Mouse (Mus musculus): Measurements from ENCODE around the gene Grn. TPM values are rescaled to one million over a fixed set of nuclear protein-coding genes. Genes with fewer than 3 reads are reported as not detected.

The Grn gene
- total RNA-seq, 4 experiments from 2014 or later = 51.6 to 142 (median 80.2) TPM

DNA sequence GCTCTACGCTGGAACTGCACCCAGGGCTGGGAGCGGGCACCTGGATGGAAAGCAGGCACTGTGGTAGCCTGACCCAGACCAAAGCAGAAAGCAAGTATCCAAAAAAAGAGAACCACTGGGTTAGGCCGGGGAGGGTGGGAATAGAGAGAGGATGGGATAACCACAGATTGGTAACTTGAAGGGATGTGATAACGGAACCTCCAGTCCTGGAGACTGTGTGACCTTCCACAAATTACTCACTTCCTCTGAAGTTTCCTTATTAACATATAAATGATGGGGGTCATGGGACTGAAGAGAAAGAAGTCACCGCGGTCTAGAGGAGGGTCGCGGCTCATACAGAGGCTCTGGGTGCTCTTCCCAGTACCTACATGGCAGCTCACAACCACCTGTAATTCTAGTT is 10.1 kb downstream of the Grn start:
- no peak for DNase-seq (ENCODE audit: low spot score in 2 of 2)

DNA sequence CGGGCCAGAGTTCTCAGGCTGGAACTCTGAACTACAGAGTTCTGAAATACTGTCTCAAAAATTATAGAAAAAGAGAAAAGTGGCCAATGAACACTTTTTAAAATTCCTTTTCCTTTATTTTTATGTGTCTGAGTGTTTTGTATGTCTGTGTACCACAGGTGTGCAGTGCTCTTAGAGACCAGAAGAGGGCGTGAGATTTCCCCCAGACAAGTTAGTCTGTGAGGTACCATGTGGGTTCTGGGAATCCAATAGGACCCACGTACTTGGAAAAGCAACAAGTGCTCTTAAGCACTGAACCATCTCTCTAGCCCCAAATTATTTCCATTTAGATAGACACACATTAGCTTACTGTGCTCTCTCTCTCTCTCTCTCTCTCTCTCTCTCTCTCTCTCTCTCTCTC is 11.3 kb downstream of the Grn start:
- no peak for DNase-seq (ENCODE audit: low spot score in 2 of 2)

GRCm38 (mm10) chr11:102442089-102442488 is 12.0 kb downstream of the Grn start:
- DNase-seq (ENCODE audit: low spot score in 2 of 2) = no peak

DNA sequence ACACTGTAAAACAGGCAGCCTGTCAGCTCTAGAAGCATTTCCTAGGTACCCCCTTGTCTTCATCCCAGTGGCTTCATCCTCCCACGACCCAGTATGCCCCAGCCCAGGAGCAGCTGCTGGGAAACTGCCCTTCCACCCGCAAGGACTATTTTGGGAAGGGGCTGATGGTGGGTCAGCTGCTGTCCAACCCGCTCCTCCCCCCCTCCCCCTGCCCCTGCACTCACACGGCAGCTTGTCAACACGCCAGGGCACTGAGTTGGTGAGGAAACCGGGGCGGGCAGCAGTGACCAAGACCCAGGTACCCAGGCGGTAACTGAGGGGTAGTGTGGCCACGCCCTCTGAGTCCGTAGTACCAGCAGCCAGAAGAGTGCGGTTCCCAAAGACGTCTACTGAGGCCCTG is 13.6 kb downstream of the Grn start:
- no peak for DNase-seq (ENCODE audit: low spot score in 2 of 2)

GRCm38 (mm10) chr11:102444321-102444720 is 14.2 kb downstream of the Grn start:
- DNase-seq (ENCODE audit: low spot score in 2 of 2) = no peak

DNA sequence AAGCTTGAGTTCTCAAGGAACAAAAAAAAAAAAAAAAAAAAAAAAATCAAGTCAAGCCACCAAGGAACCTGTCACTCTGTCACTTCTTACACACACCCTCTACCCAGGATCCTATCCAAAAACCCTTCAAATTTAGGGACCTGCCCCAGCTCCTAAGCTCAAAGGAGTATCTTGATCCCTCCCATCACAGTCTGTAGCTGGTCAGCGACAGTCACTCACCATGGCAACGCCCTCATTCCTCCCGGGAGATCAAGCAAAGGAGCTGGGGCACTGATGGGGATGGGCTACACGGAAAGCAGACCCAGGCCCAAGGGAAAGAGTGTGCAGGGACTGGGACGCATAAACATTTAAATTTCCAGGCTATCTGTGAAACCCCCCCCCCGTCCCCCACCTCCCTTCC is 14.7 kb downstream of the Grn start:
- no peak for DNase-seq (ENCODE audit: low spot score in 2 of 2)

GRCm38 (mm10) chr11:102445264-102445890 is 15.3 kb downstream of the Grn start:
- DNase-seq (ENCODE audit: low spot score in 2 of 2) = peak in 1 of 2 experiments; percentile 69

DNA sequence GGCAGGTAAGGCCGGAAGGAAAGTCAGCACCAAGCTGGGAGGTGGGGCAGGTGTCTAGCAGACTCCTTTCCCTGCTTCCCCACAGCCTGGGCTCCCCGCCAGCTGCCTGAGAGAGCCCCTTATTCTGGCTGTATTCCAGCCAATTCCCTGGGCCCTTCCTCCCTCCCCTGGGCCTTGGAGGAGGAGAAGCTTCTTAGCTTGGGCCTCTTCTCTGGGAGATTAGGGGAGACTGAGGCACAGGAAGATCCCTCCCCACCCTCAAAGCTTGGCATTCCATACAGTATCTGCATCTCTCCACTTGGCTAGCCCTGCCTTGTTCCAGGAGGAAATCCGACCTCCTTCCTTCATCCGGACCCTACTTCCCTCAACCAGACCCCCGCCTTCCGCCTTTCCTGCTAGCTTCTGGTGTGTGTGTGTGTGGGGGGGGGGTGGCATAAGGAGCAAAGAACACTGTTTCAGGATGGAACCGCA is 15.8 kb downstream of the Grn start:
- peak in 1 of 2 experiments; percentile 41 for DNase-seq (ENCODE audit: low spot score in 2 of 2)

DNA sequence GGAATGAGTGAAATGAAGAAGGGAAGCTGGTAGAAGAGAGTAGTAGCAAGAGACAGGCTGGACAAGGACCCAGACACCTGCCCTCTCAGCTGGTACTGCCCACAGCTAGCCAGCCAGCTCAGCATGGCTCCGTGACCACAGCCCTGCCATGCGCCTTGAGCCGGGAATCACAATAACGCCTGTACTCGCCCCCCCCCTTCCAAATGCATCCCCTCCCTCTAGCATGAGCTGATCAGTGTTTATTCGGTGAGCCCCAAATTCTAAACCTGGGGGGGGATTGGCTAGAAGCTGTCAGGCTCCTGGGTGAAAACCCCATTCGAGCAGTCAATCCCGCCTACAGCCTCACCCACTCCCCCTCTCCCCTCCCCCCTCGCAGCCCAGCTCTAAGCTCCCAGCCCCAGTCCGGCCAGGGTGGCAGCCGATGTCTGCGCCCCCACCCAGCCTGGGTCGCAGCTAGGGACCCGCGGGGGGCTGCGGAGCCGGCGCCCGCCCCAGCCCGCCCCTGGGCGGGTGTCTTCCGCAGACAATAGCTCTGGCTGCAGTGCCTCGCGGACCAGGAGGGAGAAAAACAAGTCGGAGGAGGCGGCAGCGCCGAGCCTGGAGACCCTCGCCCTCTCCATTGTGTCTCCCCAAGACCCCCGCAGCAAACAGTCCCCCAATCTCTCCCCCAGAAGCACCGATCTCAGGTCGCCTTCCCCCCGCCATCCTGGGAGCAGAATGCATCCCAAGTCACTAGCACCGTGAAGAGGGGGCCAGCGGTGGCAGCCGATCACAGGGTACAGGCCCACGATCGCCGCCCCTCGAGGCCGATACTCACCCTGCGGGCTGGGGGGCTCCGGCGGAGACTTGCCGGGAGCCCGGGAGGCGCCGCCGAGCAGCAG is 16.7 kb downstream of the Grn start:
- no peak for DNase-seq (ENCODE audit: low spot score in 2 of 2)

DNA sequence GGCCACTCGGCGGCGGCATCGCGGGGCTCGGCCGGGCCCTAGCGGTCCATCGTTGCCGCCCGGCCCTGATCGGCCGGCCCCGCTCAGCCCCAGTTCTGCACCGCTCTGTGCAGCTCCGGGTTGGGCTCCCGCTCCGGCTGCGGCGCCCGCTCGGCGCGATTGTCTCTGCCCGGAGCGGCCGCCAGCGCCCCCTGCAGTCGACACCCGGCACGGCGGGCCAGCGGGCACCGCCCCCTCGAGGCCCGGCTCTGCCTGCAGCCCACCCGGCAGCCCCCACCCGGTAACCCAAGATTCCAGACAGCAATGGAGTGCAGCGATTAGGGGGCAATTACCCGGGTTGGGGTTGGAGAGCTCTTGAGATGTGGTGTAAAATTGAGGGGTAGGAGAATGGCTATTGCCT is 17.4 kb downstream of the Grn start, which contains the start of gene Fam171a2:
Gene Fam171a2, minus strand, starts transcription at position 186 of the 400 bp plus-strand sequence.
- peak; percentile 50 to 79 for DNase-seq (ENCODE audit: low spot score in 2 of 2)

DNA sequence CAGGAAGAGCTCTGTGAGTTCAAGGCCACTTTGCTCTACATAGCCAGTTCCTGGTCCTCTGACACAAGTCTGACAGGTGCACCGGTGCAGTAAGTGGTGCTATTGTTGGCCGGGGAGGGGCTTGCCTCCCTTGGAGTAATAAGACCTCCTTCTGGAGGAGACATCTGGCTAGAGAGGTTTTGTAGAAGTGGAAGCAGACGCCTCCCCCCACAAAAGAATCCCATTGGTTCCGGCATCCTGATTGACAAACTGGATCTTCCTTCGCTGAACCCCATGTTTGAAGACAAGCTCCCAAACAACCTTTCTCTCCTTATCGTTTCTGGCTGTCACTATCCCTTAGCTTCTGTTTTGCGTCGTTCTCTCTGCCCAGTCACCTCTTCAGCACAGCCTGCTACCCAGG is 18.2 kb downstream of the Grn start:
- DNase-seq (ENCODE audit: low spot score in 2 of 2) = peak; percentile 28 to 40

DNA sequence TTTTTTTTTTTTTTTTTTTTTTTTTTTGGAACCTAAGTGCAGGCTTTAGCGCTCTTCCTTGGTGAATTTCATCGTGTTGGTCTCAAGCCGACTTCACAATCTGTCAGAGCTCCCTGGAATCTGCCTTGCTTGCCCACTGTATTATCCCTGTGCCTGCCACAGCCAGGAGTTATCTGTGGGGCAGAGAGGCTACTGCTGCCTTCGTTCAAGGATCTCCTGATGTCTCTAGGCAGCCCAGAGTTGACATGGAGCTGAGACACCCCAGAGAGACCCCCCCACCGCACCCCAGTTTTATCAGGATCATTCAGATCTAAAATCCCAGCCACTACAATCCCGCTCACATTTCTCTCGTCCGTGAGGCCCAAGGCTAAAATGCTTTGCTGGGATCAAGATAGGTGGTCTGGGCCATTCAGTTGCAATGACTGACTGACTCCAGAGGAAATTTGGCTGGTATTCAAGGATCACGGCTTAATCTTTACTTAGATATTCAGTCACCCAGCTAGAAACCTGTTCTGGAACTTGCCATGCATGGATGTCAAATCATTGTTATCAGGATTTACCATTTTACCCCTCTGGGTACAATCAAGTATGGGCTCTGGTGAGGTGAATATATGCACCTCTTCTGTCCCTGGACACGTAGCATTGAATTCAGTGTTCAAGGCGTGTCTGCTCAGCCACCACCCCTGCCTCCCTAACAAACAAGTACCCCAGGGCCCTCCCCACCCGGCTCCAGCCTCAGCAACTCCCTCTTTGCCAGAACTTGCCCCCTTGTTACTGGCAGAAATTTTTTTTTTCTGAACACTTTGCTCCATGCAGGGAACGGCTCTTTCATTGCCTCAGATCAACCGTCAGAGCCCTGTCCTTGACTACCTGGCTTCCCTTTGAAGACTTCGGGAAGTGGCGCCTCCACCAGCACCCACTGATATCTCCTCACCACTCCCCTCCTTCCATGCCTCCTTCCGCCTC is 19.2 kb downstream of the Grn start:
- no peak for DNase-seq (ENCODE audit: low spot score in 2 of 2)

DNA sequence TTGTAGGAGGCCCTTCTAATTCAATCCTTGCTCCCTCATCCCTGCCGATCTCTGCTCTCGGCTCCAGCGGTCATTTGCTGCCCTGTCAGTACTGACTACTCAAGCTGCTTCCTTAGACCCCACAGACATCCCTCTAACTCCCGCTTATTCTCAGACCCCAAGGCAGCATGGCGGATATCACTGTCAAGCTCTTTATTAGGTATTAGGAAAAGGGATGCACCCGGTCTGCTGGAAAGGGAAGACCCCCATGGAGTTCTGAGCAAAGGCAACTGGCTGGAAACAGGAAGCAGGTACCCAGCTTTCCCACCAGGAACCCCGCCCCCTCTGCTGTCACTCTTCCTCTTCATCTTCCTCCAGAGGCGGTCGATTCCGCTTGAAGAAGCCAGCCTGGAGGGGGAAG is 23.0 kb downstream of the Grn start:
- DNase-seq (ENCODE audit: low spot score in 2 of 2) = no peak

- peak; percentile 29 to 57 for DNase-seq (ENCODE audit: low spot score in 2 of 2)
Observed at GRCm38 (mm10) chr11:102455740-102456396, 25.8 kb downstream of the Grn start.

DNA sequence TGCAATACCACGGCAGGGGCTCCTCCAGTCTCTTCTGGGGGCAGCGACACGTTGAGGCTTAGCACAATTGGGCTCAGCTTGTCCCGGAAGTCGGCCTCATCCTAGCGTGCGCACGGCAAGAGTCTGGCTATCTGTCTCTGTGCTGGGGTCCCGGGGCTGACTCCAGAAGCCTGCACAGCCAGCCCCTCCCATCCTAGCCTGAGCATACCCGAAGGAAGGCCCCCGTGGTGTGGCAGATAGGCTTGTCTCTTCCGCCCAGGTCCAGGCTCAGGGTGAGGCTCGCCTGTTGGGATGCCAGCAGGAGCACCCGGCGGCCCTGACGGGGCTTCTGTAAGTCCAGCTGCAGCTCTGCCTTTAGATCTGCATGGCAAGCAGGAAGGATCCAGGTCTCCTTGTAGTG is 30.4 kb downstream of the Grn start:
- no peak for DNase-seq (ENCODE audit: low spot score in 2 of 2)

- no peak for DNase-seq (ENCODE audit: low spot score in 2 of 2)
Observed at GRCm38 (mm10) chr11:102461764-102462163, 31.6 kb downstream of the Grn start.

DNA sequence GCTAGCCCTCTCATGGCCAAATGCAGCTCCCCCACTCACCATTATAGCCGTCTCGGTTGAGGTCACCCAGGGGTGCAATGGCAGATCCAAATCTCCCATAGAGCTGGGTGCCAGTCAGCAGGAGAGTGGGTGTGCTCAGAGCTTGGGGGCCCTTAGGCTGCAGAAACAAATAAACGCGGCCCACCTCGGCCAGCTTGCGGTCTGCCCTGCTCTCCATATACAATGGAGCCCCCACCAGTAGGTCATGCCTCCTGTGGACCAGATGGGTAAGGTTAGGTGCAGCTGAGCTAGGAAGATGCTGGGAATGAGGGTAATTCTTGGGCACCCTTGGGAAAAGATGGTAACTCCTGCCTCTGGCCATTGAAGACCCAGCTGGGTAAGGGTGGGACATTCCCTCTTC is 34.8 kb downstream of the Grn start:
- DNase-seq (ENCODE audit: low spot score in 2 of 2) = no peak

DNA sequence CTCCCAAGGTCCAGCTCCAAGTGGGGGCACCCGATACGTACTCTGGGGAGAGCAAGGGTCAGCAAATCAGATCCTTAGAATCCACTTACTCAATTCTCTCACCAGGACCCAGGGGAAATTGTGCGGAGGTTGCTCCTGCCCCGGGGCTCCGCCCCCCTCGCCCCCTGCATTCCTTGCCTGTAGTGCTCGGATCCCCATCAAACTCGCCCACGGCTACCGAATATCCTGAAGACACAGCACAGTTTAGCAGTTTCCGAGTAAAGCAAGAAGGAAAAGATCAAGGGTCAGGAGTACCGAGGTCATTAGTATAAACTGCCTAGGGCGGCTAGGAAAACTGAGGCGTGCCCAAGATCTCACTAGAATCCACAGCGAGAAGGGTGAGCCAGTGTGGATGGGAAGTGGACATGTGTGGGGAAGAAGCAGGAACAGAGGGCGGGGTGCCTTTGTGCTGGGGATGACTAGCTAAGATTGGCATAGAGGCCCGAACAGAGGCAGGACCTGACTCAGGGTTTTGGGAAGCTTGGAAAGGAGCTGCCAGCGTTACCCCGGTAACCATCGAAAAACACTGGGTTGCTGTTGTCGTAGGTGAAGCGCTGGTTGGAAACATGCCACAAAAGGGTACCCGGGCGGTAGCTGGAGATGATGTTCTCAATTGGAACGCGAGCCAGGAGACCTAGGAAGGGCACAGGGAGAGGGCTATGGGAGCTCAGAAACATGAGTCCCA is 35.8 kb downstream of the Grn start:
- peak; percentile 38 to 81 for DNase-seq (ENCODE audit: low spot score in 2 of 2)

DNA sequence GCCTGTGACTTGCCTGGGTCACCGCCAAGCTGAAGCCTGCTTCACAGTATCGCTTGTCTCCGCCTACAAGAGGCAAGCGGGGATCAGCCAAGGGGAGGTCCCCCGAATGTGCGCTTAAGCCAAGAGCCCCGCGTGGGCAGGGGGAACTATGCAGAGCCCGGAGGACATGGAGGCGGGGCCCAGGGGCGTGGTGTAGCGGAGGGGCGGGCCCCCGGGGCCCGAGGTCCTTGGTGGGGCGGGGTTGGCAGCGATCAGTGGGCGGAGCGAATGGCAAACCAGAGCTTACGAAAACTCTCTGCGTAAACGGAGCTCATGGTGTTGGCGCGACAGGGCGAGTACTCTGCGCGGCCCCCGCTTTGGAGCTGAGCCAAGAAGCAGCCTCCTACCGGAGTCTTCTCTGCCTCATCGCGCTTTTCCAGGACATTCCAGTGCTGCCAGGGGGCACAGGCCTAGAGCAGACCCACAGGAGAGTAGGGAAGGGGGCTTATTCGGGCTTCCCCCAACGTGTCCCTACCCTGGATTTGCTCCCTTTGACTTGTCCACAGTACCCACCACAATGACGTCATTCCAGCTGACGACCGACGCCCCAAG is 37.0 kb downstream of the Grn start:
- DNase-seq (ENCODE audit: low spot score in 2 of 2) = peak; percentile 88 to 92

Measured in left cerebral cortex, adult 8-10 months (tissue).